Mouse (Mus musculus) kidney, embryonic 15.5 days (tissue): ENCODE measurements around the gene Rbfox1. TPM values are rescaled to one million over a fixed set of nuclear protein-coding genes. Genes with fewer than 3 reads are reported as not detected.

ENCODE experiments used
- ATAC-seq: fragments of 200-750 bp; cut with Nextera tagmentation; replicated peaks from 2 replicates; pipeline ENCODE4 v1.8.0; 2017; ENCODE audit warnings: moderate TSS enrichment; ENCODE audit not compliant: low FRiP score
- H3K27ac ChIP-seq: fragments of 300-500 bp; sonication (generic); 2 replicates; pipeline ENCODE4 v1.5.1; 2015; ENCODE audit warnings: mild to moderate bottlenecking, inconsistent platforms
- H3K27me3 ChIP-seq: fragments of 300-500 bp; sonication (generic); 2 replicates; pipeline ENCODE4 v1.6.1; 2015; ENCODE audit warnings: inconsistent platforms
- H3K36me3 ChIP-seq: fragments of 300-500 bp; sonication (generic); 2 replicates; pipeline ENCODE4 v1.6.1; 2015; ENCODE audit warnings: inconsistent platforms
- H3K4me1 ChIP-seq: fragments of 300-500 bp; sonication (generic); 2 replicates; pipeline ENCODE4 v1.6.1; 2015; ENCODE audit warnings: inconsistent platforms
- H3K4me2 ChIP-seq: fragments of 300-500 bp; sonication (generic); 2 replicates; pipeline ENCODE4 v1.6.1; 2015; ENCODE audit warnings: moderate library complexity, mild to moderate bottlenecking, inconsistent platforms
- H3K4me3 ChIP-seq: fragments of 300-500 bp; sonication (generic); replicated peaks from 2 replicates; pipeline ENCODE4 v1.5.1; 2015; ENCODE audit warnings: mild to moderate bottlenecking, inconsistent platforms
- H3K9ac ChIP-seq: fragments of 300-500 bp; sonication (generic); 2 replicates; pipeline ENCODE4 v1.6.1; 2015; ENCODE audit warnings: mild to moderate bottlenecking, inconsistent platforms
- H3K9me3 ChIP-seq: fragments of 300-500 bp; sonication (generic); replicated peaks from 2 replicates; pipeline ENCODE4 v1.6.1; 2016; ENCODE audit warnings: inconsistent platforms
- WGBS: fragments of 180-500 bp; shearing (Covaris S2); methylation state at CpG from one replicate; pipeline ENCODE4 v1.1.7; 2015; ENCODE audit warnings: mixed read lengths; 5-methylcytosine and 5-hydroxymethylcytosine counted together
- polyA plus RNA-seq: library from polyadenylated mRNA; unstranded; fragments of >200 nt; fragmentation: Nextera tagmentation; extraction: Ambion mirVana; gene quantifications from 2 replicates; pipeline ENCODE4 v1.2.1, GENCODE M21; 2015

Gene Rbfox1
- polyA plus RNA-seq, 1 experiment from 2014 or later, result 6.7 TPM

- H3K4me1 ChIP-seq, result no peaks in the 10 kb centered on the region
- H3K4me2 ChIP-seq, result no peak overlapping the region
- no peak overlapping the region for H3K27ac ChIP-seq
- no peak overlapping the region for H3K4me3 ChIP-seq
- no peaks in the 10 kb centered on the region for H3K36me3 ChIP-seq
- H3K9ac ChIP-seq, result no peak overlapping the region
- no peaks in the 10 kb centered on the region for H3K9me3 ChIP-seq
- 81% methylated on average over 1 of the region's 1 CpGs for WGBS
- peak; percentile 62; the same call in 1 of the 2 replicates for ATAC-seq
- H3K27me3 ChIP-seq, result no peaks in the 10 kb centered on the region
Observed at GRCm38 (mm10) chr16:6062495-6062894, 177.3 kb downstream of the Rbfox1 start.

GRCm38 (mm10) chr16:6065481-6065880 lies 180.3 kb downstream of the Rbfox1 start:
- H3K9ac ChIP-seq, result no peak overlapping the region
- H3K27me3 ChIP-seq, result no peaks in the 10 kb centered on the region
- H3K9me3 ChIP-seq, result no peaks in the 10 kb centered on the region
- WGBS, result 84% methylated on average over 4 of the region's 4 CpGs
- no peak overlapping the region for H3K4me3 ChIP-seq
- no peaks in the 10 kb centered on the region for H3K4me1 ChIP-seq
- H3K36me3 ChIP-seq, result no peaks in the 10 kb centered on the region
- no peak overlapping the region for H3K4me2 ChIP-seq
- ATAC-seq, result no peak
- H3K27ac ChIP-seq, result no peak overlapping the region

DNA sequence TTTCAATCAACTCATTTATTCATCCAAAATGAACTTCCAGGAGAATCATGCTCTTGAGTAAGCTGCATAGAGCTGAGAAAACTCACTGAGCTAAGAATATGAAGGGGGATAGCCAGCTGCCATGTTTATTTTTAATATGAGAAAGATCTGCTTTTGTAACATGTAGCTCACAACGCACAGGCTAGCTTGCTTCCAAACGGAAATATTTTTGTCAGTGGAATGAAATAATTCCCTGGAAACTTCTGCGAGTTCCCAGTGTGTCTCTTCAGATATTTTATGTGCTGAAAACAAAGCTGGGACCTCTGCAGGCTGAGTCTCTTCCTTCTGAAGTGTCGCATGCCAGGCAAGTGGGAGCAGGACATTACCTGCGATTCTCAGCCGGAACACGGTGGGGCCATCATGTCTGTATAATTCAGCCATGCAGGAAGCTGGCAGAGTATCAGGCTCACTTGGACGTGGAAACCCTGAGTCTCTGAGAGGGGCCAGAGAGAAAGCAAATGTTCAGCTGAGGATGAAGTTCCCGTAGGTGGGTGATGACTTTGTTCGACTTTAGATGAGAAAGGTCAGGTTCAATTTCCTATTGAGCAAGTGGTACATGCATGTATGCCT lies 190.4 kb downstream of the Rbfox1 start:
- Histone ChIP-seq H3K36me3 (no peaks in the 10 kb centered on the region), H3K9ac (no peak overlapping the region), H3K4me1 (no peaks in the 10 kb centered on the region), H3K27me3 (no peaks in the 10 kb centered on the region), H3K9me3 (no peaks in the 10 kb centered on the region), H3K4me3 (no peak overlapping the region), H3K27ac (no peak overlapping the region), H3K4me2 (no peak overlapping the region)
- ATAC-seq, result no peak
- 75% methylated on average over 10 of the region's 10 CpGs for whole genome bisulfite sequencing

- H3K4me3 ChIP-seq, result no peak overlapping the region
- no peak for ATAC-seq
- no peaks in the 10 kb centered on the region for H3K36me3 ChIP-seq
- no peaks in the 10 kb centered on the region for H3K9me3 ChIP-seq
- H3K4me1 ChIP-seq, result no peaks in the 10 kb centered on the region
- H3K27me3 ChIP-seq, result no peaks in the 10 kb centered on the region
- no peak overlapping the region for H3K9ac ChIP-seq
- WGBS, result 54% methylated on average over 4 of the region's 4 CpGs
- no peak overlapping the region for H3K27ac ChIP-seq
- no peak overlapping the region for H3K4me2 ChIP-seq
Observed at GRCm38 (mm10) chr16:6079017-6079416, 193.9 kb downstream of the Rbfox1 start.

- no peak overlapping the region for H3K27ac ChIP-seq
- H3K4me3 ChIP-seq, result no peak overlapping the region
- no peak for ATAC-seq
- no peaks in the 10 kb centered on the region for H3K36me3 ChIP-seq
- no peaks in the 10 kb centered on the region for H3K27me3 ChIP-seq
- no peaks in the 10 kb centered on the region for H3K9me3 ChIP-seq
- H3K4me2 ChIP-seq, result no peak overlapping the region
- no peak overlapping the region for H3K9ac ChIP-seq
- WGBS, result 74% methylated on average over 7 of the region's 7 CpGs
- H3K4me1 ChIP-seq, result no peaks in the 10 kb centered on the region
Observed at GRCm38 (mm10) chr16:6084701-6085365, 199.7 kb downstream of the Rbfox1 start.

DNA sequence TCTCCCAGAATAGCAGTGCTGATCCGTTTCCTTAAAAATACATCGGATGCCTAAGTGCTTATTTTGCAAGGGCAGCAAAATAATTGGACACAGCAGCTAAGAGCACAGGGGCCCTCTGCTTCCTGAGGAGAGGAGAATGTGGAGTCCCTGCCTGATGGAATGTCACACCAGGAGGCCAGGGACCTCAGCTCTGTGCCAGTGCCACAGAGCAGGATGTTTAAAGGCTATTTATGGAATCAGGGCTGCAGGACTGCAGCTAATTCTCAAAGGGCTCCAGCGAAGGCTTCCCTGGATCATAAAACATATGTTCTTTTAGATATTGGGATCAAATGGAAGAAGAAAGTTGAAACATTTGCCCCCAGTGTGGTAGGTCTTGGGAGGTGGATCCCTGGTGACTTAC lies 201.0 kb downstream of the Rbfox1 start:
- no peaks in the 10 kb centered on the region for H3K36me3 ChIP-seq
- no peak overlapping the region for H3K27ac ChIP-seq
- no peaks in the 10 kb centered on the region for H3K9me3 ChIP-seq
- no peak overlapping the region for H3K9ac ChIP-seq
- H3K4me3 ChIP-seq, result no peak overlapping the region
- H3K4me1 ChIP-seq, result no peaks in the 10 kb centered on the region
- no peak for ATAC-seq
- no peaks in the 10 kb centered on the region for H3K27me3 ChIP-seq
- WGBS, result 39% methylated on average over 3 of the region's 3 CpGs
- no peak overlapping the region for H3K4me2 ChIP-seq

DNA sequence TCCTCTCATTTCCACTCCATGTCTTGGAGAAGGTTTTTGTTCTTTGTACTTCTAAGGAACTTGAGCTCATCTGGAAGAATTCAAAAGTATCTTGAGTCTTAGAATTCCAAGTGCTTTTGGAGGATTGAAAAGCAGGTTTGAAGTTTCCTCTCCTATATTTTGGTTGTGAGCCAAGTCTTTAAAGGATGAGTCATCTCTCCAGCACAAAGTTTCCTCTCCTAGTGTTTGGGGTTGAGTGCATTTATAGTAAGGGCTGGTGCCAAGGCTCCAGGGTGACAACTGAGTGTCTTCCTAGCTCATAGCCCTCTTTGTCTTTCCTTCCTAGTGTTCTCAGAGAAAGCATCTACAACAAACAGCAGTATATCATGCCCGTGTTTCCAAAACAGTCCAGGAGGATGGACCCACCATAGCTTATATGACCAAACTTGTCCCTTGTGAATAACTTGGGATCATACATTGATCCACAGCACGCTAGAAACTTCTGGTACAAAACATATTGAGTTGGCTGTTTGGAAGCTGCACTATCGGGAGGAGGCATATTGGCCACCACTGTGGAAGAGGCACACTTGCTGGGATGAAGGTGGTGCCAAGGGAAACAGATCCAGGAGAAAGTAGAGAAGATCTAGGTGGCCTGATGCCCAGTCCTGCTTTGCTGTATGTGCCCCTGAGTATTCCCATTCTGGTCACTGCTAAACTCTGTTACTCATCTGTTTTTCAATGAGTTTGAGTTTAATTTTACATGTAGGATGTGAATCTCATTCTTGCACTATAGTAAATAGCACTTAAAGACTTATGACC lies 206.4 kb downstream of the Rbfox1 start:
- no peaks in the 10 kb centered on the region; the same call in 1 of the 2 replicates for H3K27me3 ChIP-seq
- no peak overlapping the region for H3K4me2 ChIP-seq
- no peak overlapping the region for H3K9ac ChIP-seq
- no peak overlapping the region for H3K4me3 ChIP-seq
- H3K4me1 ChIP-seq, result no peaks in the 10 kb centered on the region
- 96% methylated on average over 3 of the region's 3 CpGs for WGBS
- no peaks in the 10 kb centered on the region for H3K9me3 ChIP-seq
- H3K27ac ChIP-seq, result no peak overlapping the region
- ATAC-seq, result no peak
- no peaks in the 10 kb centered on the region for H3K36me3 ChIP-seq

DNA sequence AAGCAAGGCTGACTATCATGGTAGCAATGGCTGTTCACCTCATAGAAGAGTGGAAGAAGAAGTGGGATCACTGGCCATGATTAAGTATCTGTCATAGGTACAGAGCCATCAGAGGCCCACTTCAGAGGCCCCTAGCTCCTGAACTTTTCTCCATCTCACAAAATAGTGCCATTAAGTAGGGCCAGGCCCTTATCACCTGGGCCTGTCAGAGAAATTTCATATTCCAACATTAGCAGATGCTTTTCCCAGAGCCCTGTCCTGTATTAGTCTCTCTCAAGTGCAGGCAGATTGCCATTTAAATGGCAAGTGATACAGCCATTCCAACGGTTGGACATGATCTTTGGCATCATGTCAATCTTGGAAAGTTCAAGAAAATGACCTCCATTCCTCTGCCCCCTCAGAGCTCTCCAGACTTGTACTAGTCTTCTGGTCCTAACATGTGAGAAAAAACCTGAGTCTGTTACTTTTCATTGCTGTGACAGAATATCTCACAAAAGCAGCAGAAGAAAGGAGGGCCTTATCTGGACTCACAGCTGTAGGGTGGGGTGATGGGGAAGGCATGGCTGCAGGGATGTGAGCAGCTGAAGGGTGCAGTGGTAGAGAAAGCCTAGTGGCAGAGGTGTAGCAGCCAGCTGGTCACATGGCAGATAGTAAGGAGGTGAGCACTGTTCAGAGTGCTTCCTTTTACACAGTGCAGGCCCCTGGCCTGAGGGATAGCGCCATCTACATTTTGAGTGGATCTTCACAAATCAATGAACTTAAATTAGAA lies 210.6 kb downstream of the Rbfox1 start:
- no peaks in the 10 kb centered on the region for H3K36me3 ChIP-seq
- no peaks in the 10 kb centered on the region; the same call in 1 of the 2 replicates for H3K27me3 ChIP-seq
- ATAC-seq, result peak; percentile 95
- 80% methylated on average over 2 of the region's 2 CpGs for WGBS
- H3K4me2 ChIP-seq, result no peak overlapping the region
- no peaks in the 10 kb centered on the region for H3K4me1 ChIP-seq
- H3K9me3 ChIP-seq, result no peaks in the 10 kb centered on the region
- no peak overlapping the region for H3K9ac ChIP-seq
- H3K4me3 ChIP-seq, result no peak overlapping the region
- H3K27ac ChIP-seq, result no peak overlapping the region

DNA sequence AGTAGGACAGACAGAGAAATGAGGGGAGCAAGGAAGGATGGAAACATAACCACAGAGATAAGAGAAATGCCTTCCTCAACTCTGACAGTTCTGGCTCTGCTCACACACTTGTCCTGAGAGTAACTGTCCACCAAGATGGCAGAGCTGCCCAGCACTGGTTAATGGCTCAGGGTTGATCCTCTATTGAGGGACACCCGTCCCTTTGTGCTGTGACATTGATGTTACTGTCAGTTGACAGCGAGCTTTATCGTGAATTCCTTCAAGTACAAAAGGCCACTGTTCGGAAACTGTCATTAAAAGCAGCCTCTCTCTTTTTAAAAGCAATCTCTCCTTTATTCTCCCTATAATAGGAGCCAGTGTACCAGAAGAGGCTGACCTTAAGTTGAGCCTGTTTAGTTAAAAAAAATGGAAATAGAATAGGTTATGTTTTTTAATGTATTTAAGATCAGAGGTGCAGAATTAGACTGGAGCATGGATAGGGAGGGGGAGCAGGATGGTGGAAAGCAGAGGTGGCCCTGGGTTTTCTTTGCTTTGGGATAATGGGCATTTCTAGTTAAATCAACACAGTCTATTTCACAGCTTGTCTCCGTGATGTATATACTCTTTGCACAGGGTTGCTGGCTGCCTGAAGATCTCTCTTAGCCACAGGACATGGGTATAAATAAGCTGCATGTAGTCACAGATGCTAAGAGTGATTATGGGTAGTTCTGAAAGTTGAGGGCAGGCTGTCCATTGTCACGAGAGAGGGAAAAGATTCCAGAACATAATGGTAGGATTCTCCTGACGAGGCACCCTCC lies 212.3 kb downstream of the Rbfox1 start:
- Histone ChIP-seq H3K4me3 (no peak overlapping the region), H3K9ac (no peak overlapping the region), H3K4me1 (no peaks in the 10 kb centered on the region), H3K27ac (no peak overlapping the region), H3K4me2 (no peak overlapping the region), H3K27me3 (no peaks in the 10 kb centered on the region), H3K9me3 (no peaks in the 10 kb centered on the region), H3K36me3 (no peaks in the 10 kb centered on the region)
- WGBS, result 79% methylated on average over 7 of the region's 7 CpGs
- ATAC-seq, result no peak

GRCm38 (mm10) chr16:6098116-6098515 lies 213.0 kb downstream of the Rbfox1 start:
- ATAC-seq, result no peak
- Histone ChIP-seq H3K4me1 (no peaks in the 10 kb centered on the region), H3K27me3 (no peaks in the 10 kb centered on the region), H3K27ac (no peak overlapping the region), H3K4me2 (no peak overlapping the region), H3K9ac (no peak overlapping the region), H3K36me3 (no peaks in the 10 kb centered on the region), H3K9me3 (no peaks in the 10 kb centered on the region), H3K4me3 (no peak overlapping the region)
- WGBS, result 83% methylated on average over 3 of the region's 3 CpGs

DNA sequence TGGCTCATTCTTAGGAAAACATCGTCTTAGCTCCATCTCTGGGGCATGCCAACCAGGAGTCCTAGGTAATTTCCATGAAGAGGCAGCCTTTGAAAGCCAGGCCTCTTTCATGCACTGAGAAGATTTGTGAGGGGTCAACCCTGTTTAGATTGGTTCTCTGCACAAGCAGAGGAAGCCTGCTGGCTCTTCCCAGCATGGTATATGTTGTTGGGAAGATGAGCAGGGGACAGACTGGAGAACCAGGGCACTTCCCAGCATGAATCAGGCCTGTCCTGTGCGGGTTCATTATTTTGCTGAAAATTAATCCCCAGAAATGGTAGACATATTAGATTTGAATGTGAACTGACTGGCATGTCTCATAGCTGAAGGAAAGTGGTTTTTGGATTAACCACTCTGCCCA lies 214.4 kb downstream of the Rbfox1 start:
- Histone ChIP-seq H3K4me2 (no peak overlapping the region), H3K27ac (no peak overlapping the region), H3K9ac (no peak overlapping the region), H3K9me3 (no peaks in the 10 kb centered on the region), H3K36me3 (no peaks in the 10 kb centered on the region), H3K4me3 (no peak overlapping the region), H3K27me3 (no peaks in the 10 kb centered on the region), H3K4me1 (no peaks in the 10 kb centered on the region)
- no peak for ATAC-seq
- WGBS, result 81% methylated on average over 2 of the region's 2 CpGs
